Mouse (Mus musculus) forebrain, embryonic 16.5 days (tissue): ENCODE data around the gene Aim2. TPM values are rescaled to one million over a fixed set of nuclear protein-coding genes. Genes with fewer than 3 reads are reported as not detected.
A peak's percentile ranks its signal among the peaks of the same experiment; 100 is the strongest.

ENCODE experiments used
- ATAC-seq: fragments of 200-750 bp; cut with Nextera tagmentation; 2 replicates; pipeline ENCODE4 v1.8.0; 2017; ENCODE audit warnings: mild to moderate bottlenecking, moderate library complexity
- H3K27ac ChIP-seq: fragments of 300-500 bp; sonication (generic); 2 replicates; pipeline ENCODE4 v1.5.1; 2014; ENCODE audit warnings: low read length, control low read depth
- H3K27me3 ChIP-seq: fragments of 300-500 bp; sonication (generic); replicated peaks from 2 replicates; pipeline ENCODE4 v1.6.1; 2014; ENCODE audit warnings: low read length; ENCODE audit not compliant: control insufficient read depth, insufficient read depth
- H3K36me3 ChIP-seq: fragments of 300-500 bp; sonication (generic); 2 replicates; pipeline ENCODE4 v1.6.1; 2014; ENCODE audit not compliant: control insufficient read depth, insufficient read depth
- H3K4me1 ChIP-seq: fragments of 300-500 bp; sonication (generic); replicated peaks from 2 replicates; pipeline ENCODE4 v1.6.1; 2014; ENCODE audit warnings: low read length; ENCODE audit not compliant: control insufficient read depth, insufficient read depth
- H3K4me2 ChIP-seq: fragments of 300-500 bp; sonication (generic); 2 replicates; pipeline ENCODE4 v1.6.1; 2014; ENCODE audit warnings: mild to moderate bottlenecking, low read length, control low read depth
- H3K4me3 ChIP-seq: fragments of 300-500 bp; sonication (generic); replicated peaks from 2 replicates; pipeline ENCODE4 v1.5.1; 2014; ENCODE audit warnings: mild to moderate bottlenecking, low read length, control low read depth
- H3K9ac ChIP-seq: fragments of 300-500 bp; sonication (generic); replicated peaks from 2 replicates; pipeline ENCODE4 v1.6.1; 2014; ENCODE audit warnings: low read depth, low read length, control low read depth
- H3K9me3 ChIP-seq: fragments of 300-500 bp; sonication (generic); 2 replicates; pipeline ENCODE4 v1.6.1; 2016; ENCODE audit warnings: low read length; ENCODE audit not compliant: control insufficient read depth
- WGBS: fragments of 180-500 bp; shearing (Covaris S2); extraction: QIAGEN DNeasy Blood & Tissue Kit; methylation state at CpG from one replicate; pipeline ENCODE4 v1.1.7; 2014; 5-methylcytosine and 5-hydroxymethylcytosine counted together
- polyA plus RNA-seq: library from polyadenylated mRNA; unstranded; fragments of >200 nt; fragmentation: Nextera tagmentation; extraction: Ambion mirVana; gene quantifications from 2 replicates; pipeline ENCODE4 v1.2.1, GENCODE M21; 2015

Gene Aim2
- polyA plus RNA-seq, 1 experiment from 2014 or later: 4.0 TPM

GRCm38 (mm10) chr1:173325395-173325794 lies 25.3 kb upstream of the Aim2 start:
- no peak for ATAC-seq

GRCm38 (mm10) chr1:173326552-173326951 lies 24.1 kb upstream of the Aim2 start:
- H3K4me1 ChIP-seq: peaks cover 7% of the 10 kb centered on the region; the same call in 1 of the 2 replicates
- H3K27me3 ChIP-seq: no peaks in the 10 kb centered on the region
- 68% methylated on average over 1 of the region's 1 CpGs for WGBS
- H3K9ac ChIP-seq: no peak overlapping the region
- no peak overlapping the region for H3K27ac ChIP-seq
- H3K36me3 ChIP-seq: no peaks in the 10 kb centered on the region
- no peak overlapping the region for H3K4me3 ChIP-seq
- no peak for ATAC-seq
- no peaks in the 10 kb centered on the region for H3K9me3 ChIP-seq
- no peak overlapping the region for H3K4me2 ChIP-seq

More at GRCm38 (mm10) chr1:173325395-173325794, 25.3 kb upstream of the Aim2 start:
- Histone ChIP-seq H3K36me3 (no peaks in the 10 kb centered on the region), H3K9ac (no peak overlapping the region), H3K27me3 (no peaks in the 10 kb centered on the region), H3K4me2 (no peak overlapping the region), H3K9me3 (no peaks in the 10 kb centered on the region), H3K4me3 (no peak overlapping the region), H3K4me1 (peaks cover 8% of the 10 kb centered on the region; the same call in 1 of the 2 replicates), H3K27ac (no peak overlapping the region)
- 76% methylated on average over 1 of the region's 1 CpGs for WGBS

DNA sequence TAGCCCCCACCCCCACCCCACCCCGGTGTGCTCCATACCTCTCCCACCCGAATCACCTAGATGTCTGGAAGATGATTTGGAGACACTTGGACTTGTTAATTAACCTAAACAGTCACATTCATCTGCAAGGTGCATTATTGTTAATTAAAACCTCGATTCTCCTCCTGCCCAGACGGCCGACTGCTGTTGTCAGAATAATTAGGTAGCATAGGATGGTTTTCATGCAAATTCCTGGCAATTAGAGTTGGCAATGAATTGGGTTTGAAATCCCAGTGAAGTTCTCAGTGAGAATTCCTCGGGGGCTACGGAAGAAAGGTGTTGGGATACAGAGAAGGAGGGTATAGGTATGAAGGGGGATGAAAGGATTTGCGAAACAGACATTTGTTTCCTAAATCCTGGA lies 22.2 kb upstream of the Aim2 start:
- H3K27ac ChIP-seq: no peak overlapping the region
- WGBS: 16% methylated on average over 8 of the region's 8 CpGs
- H3K4me3 ChIP-seq: no peak overlapping the region
- peaks cover 5% of the 10 kb centered on the region; the same call in 1 of the 2 replicates for H3K4me1 ChIP-seq
- no peak overlapping the region for H3K9ac ChIP-seq
- H3K4me2 ChIP-seq: no peak overlapping the region
- H3K9me3 ChIP-seq: no peaks in the 10 kb centered on the region
- no peaks in the 10 kb centered on the region for H3K27me3 ChIP-seq
- no peaks in the 10 kb centered on the region for H3K36me3 ChIP-seq
- peak; percentile 14; the same call in 1 of the 2 replicates for ATAC-seq

- H3K27me3 ChIP-seq: no peaks in the 10 kb centered on the region
- H3K4me1 ChIP-seq: peaks cover 5% of the 10 kb centered on the region; the same call in 1 of the 2 replicates
- no peak overlapping the region for H3K4me3 ChIP-seq
- H3K9ac ChIP-seq: no peak overlapping the region
- no peaks in the 10 kb centered on the region for H3K9me3 ChIP-seq
- no peak overlapping the region for H3K4me2 ChIP-seq
- no peak overlapping the region for H3K27ac ChIP-seq
- 45% methylated on average over 4 of the region's 4 CpGs for WGBS
- H3K36me3 ChIP-seq: no peaks in the 10 kb centered on the region
- no peak for ATAC-seq
These were observed 21.5 kb upstream of the Aim2 start for GRCm38 (mm10) chr1:173329185-173329584.

DNA sequence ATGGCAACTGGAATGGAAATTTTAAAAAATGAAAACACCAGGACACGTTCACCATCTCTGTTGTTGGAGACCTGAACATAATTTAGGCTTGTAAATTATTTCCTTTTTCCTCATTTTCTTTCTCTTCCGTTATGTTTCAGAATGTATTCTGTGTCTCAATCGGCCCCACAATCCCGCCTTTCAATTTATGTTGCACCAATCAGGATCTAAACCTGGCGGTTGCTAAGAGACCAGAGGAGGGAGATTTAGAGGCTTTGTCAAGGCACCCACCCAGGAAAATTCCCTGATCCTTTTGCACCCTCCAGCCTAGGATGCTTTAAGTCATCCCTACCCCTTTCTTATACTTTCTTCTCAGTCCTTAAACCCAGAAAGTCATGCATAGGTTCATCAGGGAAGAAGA lies 20.9 kb upstream of the Aim2 start:
- Histone ChIP-seq H3K36me3 (no peaks in the 10 kb centered on the region), H3K9me3 (no peaks in the 10 kb centered on the region), H3K9ac (no peak overlapping the region), H3K4me1 (peaks cover 5% of the 10 kb centered on the region; the same call in 1 of the 2 replicates), H3K27ac (no peak overlapping the region), H3K4me3 (no peak overlapping the region), H3K4me2 (no peak overlapping the region), H3K27me3 (no peaks in the 10 kb centered on the region)
- ATAC-seq: peak; percentile 39
- 60% methylated on average over 5 of the region's 5 CpGs for WGBS

DNA sequence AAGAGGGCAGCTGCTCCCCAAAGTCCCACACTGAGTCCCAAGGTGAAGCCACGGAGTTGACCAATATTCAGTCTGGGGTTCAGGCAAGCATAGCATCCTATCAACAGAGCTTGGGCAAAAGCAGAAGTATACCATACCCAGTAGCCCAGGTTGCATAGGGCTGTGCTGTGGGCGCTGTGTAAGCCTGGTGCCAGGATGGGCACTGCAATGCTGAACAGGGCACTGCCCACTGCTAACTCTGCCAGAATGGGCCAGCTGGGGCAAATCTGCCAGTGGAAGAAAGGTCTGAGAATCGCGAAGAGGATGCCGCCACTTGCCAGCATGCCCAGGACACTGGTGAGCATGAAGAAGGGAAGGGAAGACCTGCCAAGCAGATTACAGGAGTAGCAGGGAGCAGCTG lies 18.3 kb upstream of the Aim2 start:
- H3K4me2 ChIP-seq: no peak overlapping the region
- no peaks in the 10 kb centered on the region for H3K36me3 ChIP-seq
- no peaks in the 10 kb centered on the region for H3K9me3 ChIP-seq
- no peak for ATAC-seq
- no peak overlapping the region for H3K9ac ChIP-seq
- H3K4me1 ChIP-seq: peaks cover 5% of the 10 kb centered on the region; the same call in 1 of the 2 replicates
- no peak overlapping the region for H3K4me3 ChIP-seq
- WGBS: 90% methylated on average over 5 of the region's 5 CpGs
- H3K27ac ChIP-seq: no peak overlapping the region
- no peaks in the 10 kb centered on the region for H3K27me3 ChIP-seq

DNA sequence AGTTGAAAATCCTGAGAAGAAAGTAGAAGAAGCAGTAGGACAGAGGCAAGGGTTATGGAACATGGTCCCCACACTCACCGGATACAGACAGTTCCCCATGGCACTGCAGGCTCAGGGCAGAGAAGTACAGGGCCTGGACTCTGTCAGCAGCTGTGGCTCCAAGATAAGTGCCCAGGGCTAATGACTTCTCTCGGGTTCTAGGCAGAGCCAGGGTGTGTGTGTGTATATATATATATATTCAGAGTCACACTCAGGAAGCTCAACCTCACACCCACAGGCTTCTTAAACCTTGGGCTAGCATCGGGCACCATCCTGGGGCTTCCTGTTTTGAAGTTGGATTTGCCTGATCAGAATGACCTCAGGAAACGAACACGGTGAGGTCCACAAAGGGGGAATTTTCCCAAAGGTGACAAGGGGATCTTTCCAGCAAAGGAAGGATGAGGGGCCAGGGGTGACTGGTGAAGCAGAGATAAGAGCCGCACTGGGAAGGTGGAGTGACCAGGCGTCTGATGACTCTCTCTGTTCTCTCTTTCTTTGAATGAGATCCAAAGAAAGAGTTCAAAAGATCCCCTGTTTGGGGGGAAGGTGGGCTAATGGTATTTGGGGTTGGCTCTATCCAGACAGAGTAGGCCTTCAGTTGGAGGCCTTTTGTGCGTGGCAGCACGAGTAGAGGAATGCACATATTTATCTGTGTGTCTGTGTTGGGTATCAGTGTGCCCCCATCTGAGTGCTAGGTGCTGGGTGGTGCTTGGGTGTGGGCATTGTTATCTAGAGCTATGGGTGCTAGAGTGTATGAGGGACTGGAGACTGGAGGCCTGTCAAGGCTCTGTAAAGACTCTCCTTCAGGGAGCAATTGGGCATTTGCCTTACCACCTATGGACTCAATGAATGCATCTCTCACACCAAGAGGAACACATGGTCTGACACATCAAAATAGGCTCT lies 17.1 kb upstream of the Aim2 start, which contains the start of gene Ackr1:
Gene Ackr1 (minus strand): TSS at position 439 of the 942 bp plus-strand sequence.
- Histone ChIP-seq H3K36me3 (0 out of 2 replicates have a peak, but pooled peaks cover 4% of the 10 kb centered on the region), H3K27me3 (no peaks in the 10 kb centered on the region), H3K4me1 (peaks cover under 1% of the 10 kb centered on the region; the same call in 1 of the 2 replicates), H3K4me2 (no peak within 1 kb of the TSS), H3K4me3 (no peak within 1 kb of the TSS), H3K9me3 (no peaks in the 10 kb centered on the region), H3K27ac (no peak within 1 kb of the TSS), H3K9ac (no peak within 1 kb of the TSS)
- WGBS: 73% methylated on average over 9 of the region's 9 CpGs
- 0 out of 2 replicates have a peak, but pooled peaks have one; percentile 13 for ATAC-seq

- H3K27ac ChIP-seq: no peak overlapping the region
- no peak for ATAC-seq
- H3K4me1 ChIP-seq: no peaks in the 10 kb centered on the region
- H3K9ac ChIP-seq: no peak overlapping the region
- WGBS: 55% methylated on average over 11 of the region's 11 CpGs
- peaks cover 12% of the 10 kb centered on the region; the same call in 1 of the 2 replicates for H3K36me3 ChIP-seq
- no peak overlapping the region for H3K4me2 ChIP-seq
- no peaks in the 10 kb centered on the region for H3K27me3 ChIP-seq
- no peak overlapping the region for H3K4me3 ChIP-seq
- no peaks in the 10 kb centered on the region for H3K9me3 ChIP-seq
These were observed 14.8 kb upstream of the Aim2 start for GRCm38 (mm10) chr1:173335903-173336302.

GRCm38 (mm10) chr1:173337008-173337407 lies 13.7 kb upstream of the Aim2 start:
- no peak overlapping the region for H3K27ac ChIP-seq
- H3K36me3 ChIP-seq: peaks cover 14% of the 10 kb centered on the region; the same call in 1 of the 2 replicates
- no peak overlapping the region for H3K9ac ChIP-seq
- no peak overlapping the region for H3K4me2 ChIP-seq
- H3K4me1 ChIP-seq: no peaks in the 10 kb centered on the region
- H3K27me3 ChIP-seq: no peaks in the 10 kb centered on the region
- H3K4me3 ChIP-seq: no peak overlapping the region
- no peak for ATAC-seq
- no peaks in the 10 kb centered on the region for H3K9me3 ChIP-seq
- WGBS: 93% methylated on average over 10 of the region's 10 CpGs
